In genomic region chr11:94495415-94495814, GRCm38 (mm10) we compare ENCODE assay signal across 16 mouse cellular contexts. TPM values are rescaled to one million over a fixed set of nuclear protein-coding genes. Genes with fewer than 3 reads are reported as not detected.
A peak's percentile ranks its signal among the peaks of the same experiment; 100 is the strongest.
DNase-seq lines count a peak whose midpoint lies in the region; ATAC-seq lines count a peak whose summit lies in the region.
"Had no signal": no experiment of that assay in that cellular context is flagged by ENCODE, and none has a peak within 500 bp of the region (broad histone marks: within the 10 kb centered on the region; RNA-seq: fewer than 3 reads in every experiment).

No protein-coding gene starts in this region.

- peak overlapping the region; percentile 74 for H3K27ac ChIP-seq in heart, embryonic 10.5 days
- H3K27ac ChIP-seq in heart, embryonic 11.5 days (ENCODE audit: low read depth, low read length), result peak overlapping the region; percentile 63
- peak overlapping the region; percentile 90 for H3K27ac ChIP-seq in heart, embryonic 16.5 days (ENCODE audit: low read length)
- H3K27ac ChIP-seq: gastrocnemius, adult 2 months; neural tube, embryonic 12.5 days had no signal

- no peak overlapping the region for H3K9ac ChIP-seq in heart, embryonic 11.5 days (ENCODE audit: low read depth, low read length)
- H3K9ac ChIP-seq in heart, embryonic 16.5 days (ENCODE audit: low read length), result peak overlapping the region; percentile 57
- H3K9ac ChIP-seq: neural tube, embryonic 12.5 days had no signal

- H3K36me3 ChIP-seq in heart, embryonic 10.5 days, result peaks cover 29% of the 10 kb centered on the region
- no peaks in the 10 kb centered on the region for H3K36me3 ChIP-seq in heart, embryonic 11.5 days (ENCODE audit: control insufficient read depth, insufficient read depth, low read length)
- H3K36me3 ChIP-seq in heart, embryonic 16.5 days (ENCODE audit: control insufficient read depth, insufficient read depth), result 0 out of 2 replicates have a peak, but pooled peaks cover 2% of the 10 kb centered on the region
- H3K36me3 ChIP-seq: neural tube, embryonic 12.5 days had no signal

- H3K9me3 ChIP-seq in heart, embryonic 10.5 days, result no peaks in the 10 kb centered on the region
- H3K9me3 ChIP-seq in heart, embryonic 11.5 days (replicated peaks; ENCODE audit: control insufficient read depth, low read length), result no peaks in the 10 kb centered on the region
- no peaks in the 10 kb centered on the region for H3K9me3 ChIP-seq in heart, embryonic 16.5 days (replicated peaks; ENCODE audit: control insufficient read depth, low read length)
- H3K9me3 ChIP-seq: neural tube, embryonic 12.5 days had no signal

- H3K4me3 ChIP-seq in heart, embryonic 10.5 days, result no peak overlapping the region
- H3K4me3 ChIP-seq in heart, embryonic 11.5 days (ENCODE audit: low read depth, low read length), result no peak overlapping the region
- no peak overlapping the region for H3K4me3 ChIP-seq in heart, embryonic 16.5 days (ENCODE audit: low read length)
- H3K4me3 ChIP-seq: gastrocnemius, adult 2 months; neural tube, embryonic 12.5 days had no signal

- WGBS in heart, embryonic 10.5 days, result 42% methylated on average over 3 of the region's 3 CpGs
- WGBS in heart, embryonic 11.5 days (ENCODE audit: insufficient replicate concordance), result 56% methylated on average over 3 of the region's 3 CpGs
- WGBS in heart, embryonic 16.5 days, result 43% methylated on average over 3 of the region's 3 CpGs

- DNase-seq in heart, embryonic 10.5 days (ENCODE audit: low spot score), result no peak
- no peak for DNase-seq in heart, postnatal 4 days
- DNase-seq in lung, postnatal 14 days, result peak; percentile 53
- DNase-seq in layer of hippocampus, adult 11-12 months (ENCODE audit: low spot score), result no peak
- DNase-seq: gastrocnemius, adult 2 months; liver; thymus, postnatal 14 days had no signal

- no peak for ATAC-seq in heart, embryonic 11.5 days (replicated peaks; ENCODE audit: insufficient number of reproducible peaks, low FRiP score, low TSS enrichment)
- ATAC-seq in heart, embryonic 16.5 days (replicated peaks; ENCODE audit: extremely low read depth, insufficient read depth, low FRiP score), result peak; percentile 66
- no peak for ATAC-seq in megakaryocyte progenitor cell, adult 5-6 weeks (replicated peaks; ENCODE audit: poor library complexity)
- ATAC-seq: forebrain, embryonic 14.5 days; intestine, embryonic 16.5 days; midbrain, embryonic 16.5 days had no signal

- H3K4me1 ChIP-seq in heart, embryonic 10.5 days, result peaks cover 71% of the 10 kb centered on the region
- peaks cover 27% of the 10 kb centered on the region for H3K4me1 ChIP-seq in heart, embryonic 11.5 days (ENCODE audit: control insufficient read depth, insufficient read depth, low read length)
- peaks cover 38% of the 10 kb centered on the region for H3K4me1 ChIP-seq in heart, embryonic 16.5 days (ENCODE audit: control insufficient read depth, insufficient read depth, low read length)

- H3K27me3 ChIP-seq in heart, embryonic 10.5 days (ENCODE audit: insufficient read depth, poor library complexity, severe bottlenecking), result peaks cover 82% of the 10 kb centered on the region
- peaks cover 37% of the 10 kb centered on the region for H3K27me3 ChIP-seq in heart, embryonic 11.5 days (ENCODE audit: control insufficient read depth, insufficient read depth, low read length)
- H3K27me3 ChIP-seq in heart, embryonic 16.5 days (ENCODE audit: control insufficient read depth, insufficient read depth, low read length), result peaks cover 8% of the 10 kb centered on the region; the same call in 1 of the 2 replicates

- H3K4me2 ChIP-seq in heart, embryonic 11.5 days, result no peak overlapping the region
- H3K4me2 ChIP-seq in heart, embryonic 16.5 days (ENCODE audit: low read depth, low read length), result peak overlapping the region; percentile 14; the same call in 1 of the 2 replicates
- H3K4me2 ChIP-seq: neural tube, embryonic 12.5 days had no signal

RNA-seq across cellular contexts. Expression of gene Epn3, which starts 4.4 kb away (rescaled TPM):
- 7.7 and 14.2 TPM in 2 replicates for polyA plus RNA-seq in heart, embryonic 10.5 days (2016; fragmentation: Nextera tagmentation; extraction: Ambion mirVana)
- total RNA-seq in heart, postnatal 4 days (2021), result 10 to 100 TPM; 31.3 to 34.3 TPM
- polyA plus RNA-seq in heart, embryonic 11.5 days (2014; fragmentation: Nextera tagmentation; extraction: Ambion mirVana), result 8.2 and 9.1 TPM in 2 replicates
- polyA plus RNA-seq in heart, embryonic 16.5 days (2015; fragmentation: Nextera tagmentation; extraction: Ambion mirVana), result 13.6 and 17.9 TPM in 2 replicates
- not detected in 2 replicates for total RNA-seq in megakaryocyte progenitor cell, adult 5-6 weeks (2015)
- 0.03 TPM in 1 of 2 replicates, not detected in the other for total RNA-seq in megakaryocyte progenitor cell, adult 5-6 weeks (2017)

RNA-seq across cellular contexts. Expression of gene Spata20, which starts 9.4 kb away (rescaled TPM):
- polyA plus RNA-seq in heart, embryonic 10.5 days (2016; fragmentation: Nextera tagmentation; extraction: Ambion mirVana), result not detected in 2 replicates
- 1 to 10 TPM in 1 of 2 experiments, under 1 TPM in 1; 0.61 to 1.5 TPM for total RNA-seq in heart, postnatal 4 days (2021)
- polyA plus RNA-seq in heart, embryonic 11.5 days (2014; fragmentation: Nextera tagmentation; extraction: Ambion mirVana), result 0.15 TPM in 1 of 2 replicates, not detected in the other
- 0.08 and 0.25 TPM in 2 replicates for polyA plus RNA-seq in heart, embryonic 16.5 days (2015; fragmentation: Nextera tagmentation; extraction: Ambion mirVana)
- not detected in 2 replicates for total RNA-seq in megakaryocyte progenitor cell, adult 5-6 weeks (2015)
- total RNA-seq in megakaryocyte progenitor cell, adult 5-6 weeks (2017), result not detected in 2 replicates
- total RNA-seq: CH12.LX; gastrocnemius, adult 2 months had no signal
- polyA plus RNA-seq: hindbrain, embryonic 11.5 days; neural tube, embryonic 12.5 days had no signal

RNA-seq across cellular contexts. Expression of gene Cacna1g, which starts 21.4 kb away (rescaled TPM):
- 1.5 and 2.4 TPM in 2 replicates for polyA plus RNA-seq in heart, embryonic 10.5 days (2016; fragmentation: Nextera tagmentation; extraction: Ambion mirVana)
- 10 to 100 TPM; 48.7 to 52.8 TPM for total RNA-seq in heart, postnatal 4 days (2021)
- polyA plus RNA-seq in heart, embryonic 11.5 days (2014; fragmentation: Nextera tagmentation; extraction: Ambion mirVana), result 2.7 and 4.3 TPM in 2 replicates
- 5.8 and 7.6 TPM in 2 replicates for polyA plus RNA-seq in heart, embryonic 16.5 days (2015; fragmentation: Nextera tagmentation; extraction: Ambion mirVana)
- total RNA-seq in megakaryocyte progenitor cell, adult 5-6 weeks (2015), result not detected in 2 replicates
- total RNA-seq in megakaryocyte progenitor cell, adult 5-6 weeks (2017), result not detected in 2 replicates

RNA-seq across cellular contexts. Expression of gene Mycbpap, which starts 26.1 kb away (rescaled TPM):
- polyA plus RNA-seq in heart, embryonic 10.5 days (2016; fragmentation: Nextera tagmentation; extraction: Ambion mirVana), result 9.3 and 12.5 TPM in 2 replicates
- total RNA-seq in heart, postnatal 4 days (2021), result 1 to 10 TPM; 5.9 to 6.3 TPM
- 9.1 and 9.9 TPM in 2 replicates for polyA plus RNA-seq in heart, embryonic 11.5 days (2014; fragmentation: Nextera tagmentation; extraction: Ambion mirVana)
- 5.7 and 9.1 TPM in 2 replicates for polyA plus RNA-seq in heart, embryonic 16.5 days (2015; fragmentation: Nextera tagmentation; extraction: Ambion mirVana)
- not detected in 2 replicates for total RNA-seq in megakaryocyte progenitor cell, adult 5-6 weeks (2015)
- 0.20 and 2.5 TPM in 2 replicates for total RNA-seq in megakaryocyte progenitor cell, adult 5-6 weeks (2017)
- total RNA-seq: gastrocnemius, adult 2 months had no signal

RNA-seq across cellular contexts. Expression of gene Rsad1, which starts 53.6 kb away (rescaled TPM):
- polyA plus RNA-seq in heart, embryonic 10.5 days (2016; fragmentation: Nextera tagmentation; extraction: Ambion mirVana), result 3.2 and 6.9 TPM in 2 replicates
- 10 to 100 TPM; 12.3 to 13.0 TPM for total RNA-seq in heart, postnatal 4 days (2021)
- polyA plus RNA-seq in heart, embryonic 11.5 days (2014; fragmentation: Nextera tagmentation; extraction: Ambion mirVana), result 2.6 and 4.6 TPM in 2 replicates
- 7.3 and 8.0 TPM in 2 replicates for polyA plus RNA-seq in heart, embryonic 16.5 days (2015; fragmentation: Nextera tagmentation; extraction: Ambion mirVana)
- 4.4 and 5.0 TPM in 2 replicates for total RNA-seq in megakaryocyte progenitor cell, adult 5-6 weeks (2015)
- 5.0 and 6.2 TPM in 2 replicates for total RNA-seq in megakaryocyte progenitor cell, adult 5-6 weeks (2017)
